Mouse (Mus musculus): Measurements from ENCODE around the gene Stxbp6. TPM values are rescaled to one million over a fixed set of nuclear protein-coding genes. Genes with fewer than 3 reads are reported as not detected.

The Stxbp6 gene
- polyA plus RNA-seq, 1 experiment from 2014 or later: 6.9 TPM

- Histone ChIP-seq H3K4me1 (ENCODE audit: control insufficient read depth, insufficient read depth, low read length) (peaks cover 13% of the 10 kb centered on the region), H3K27me3 (replicated peaks; ENCODE audit: control insufficient read depth, insufficient read depth, low read length) (no peaks in the 10 kb centered on the region), H3K4me2 (ENCODE audit: low read length) (no peak overlapping the region), H3K9me3 (replicated peaks; ENCODE audit: control insufficient read depth, low read length) (no peaks in the 10 kb centered on the region), H3K27ac (ENCODE audit: low read depth, low read length) (no peak overlapping the region), H3K9ac (ENCODE audit: low read length) (no peak overlapping the region), H3K4me3 (ENCODE audit: low read depth, low read length) (no peak overlapping the region), H3K36me3 (ENCODE audit: control insufficient read depth, insufficient read depth, low read length) (no peaks in the 10 kb centered on the region)
- ATAC-seq (no peak), DNase-seq (ENCODE audit: low spot score) (no peak)
- WGBS: 55% methylated on average over 1 of the region's 1 CpGs
Measured at GRCm38 (mm10) chr12:44835879-44836467, 238.5 kb downstream of the Stxbp6 start.

DNA sequence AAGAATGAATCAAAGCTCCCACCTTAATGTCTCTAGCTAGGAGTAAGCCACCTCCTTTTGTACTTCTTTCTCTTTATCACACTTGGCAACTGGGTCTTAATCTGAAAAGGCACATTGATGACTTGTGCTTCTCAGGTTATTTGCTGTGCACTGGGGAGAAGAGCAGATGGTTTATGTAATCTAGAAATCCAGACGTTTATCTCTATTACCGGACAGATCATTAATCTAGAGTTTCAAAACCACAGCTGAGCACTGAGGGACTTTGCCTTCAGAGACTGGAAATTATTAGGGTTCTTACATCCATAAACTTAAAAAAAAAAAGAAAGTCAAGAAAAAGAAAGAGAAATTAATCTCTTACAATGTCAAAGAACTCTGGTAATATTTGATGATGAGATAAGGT lies 262.6 kb downstream of the Stxbp6 start:
- Histone ChIP-seq H3K9ac (ENCODE audit: low read length) (no peak overlapping the region), H3K36me3 (ENCODE audit: control insufficient read depth, insufficient read depth, low read length) (no peaks in the 10 kb centered on the region), H3K4me2 (ENCODE audit: low read length) (no peak overlapping the region), H3K4me1 (ENCODE audit: control insufficient read depth, insufficient read depth, low read length) (no peaks in the 10 kb centered on the region), H3K9me3 (replicated peaks; ENCODE audit: control insufficient read depth, low read length) (no peaks in the 10 kb centered on the region), H3K27ac (ENCODE audit: low read depth, low read length) (no peak overlapping the region), H3K27me3 (replicated peaks; ENCODE audit: control insufficient read depth, insufficient read depth, low read length) (no peaks in the 10 kb centered on the region), H3K4me3 (ENCODE audit: low read depth, low read length) (no peak overlapping the region)
- ATAC-seq (no peak), DNase-seq (ENCODE audit: low spot score) (no peak)
- WGBS: 85% methylated on average over 2 of the region's 2 CpGs

GRCm38 (mm10) chr12:44804213-44804612 lies 270.3 kb downstream of the Stxbp6 start:
- Histone ChIP-seq H3K27ac (ENCODE audit: low read depth, low read length) (no peak overlapping the region), H3K27me3 (replicated peaks; ENCODE audit: control insufficient read depth, insufficient read depth, low read length) (no peaks in the 10 kb centered on the region), H3K4me2 (ENCODE audit: low read length) (no peak overlapping the region), H3K9me3 (replicated peaks; ENCODE audit: control insufficient read depth, low read length) (no peaks in the 10 kb centered on the region), H3K36me3 (ENCODE audit: control insufficient read depth, insufficient read depth, low read length) (no peaks in the 10 kb centered on the region), H3K9ac (ENCODE audit: low read length) (no peak overlapping the region), H3K4me3 (ENCODE audit: low read depth, low read length) (no peak overlapping the region), H3K4me1 (ENCODE audit: control insufficient read depth, insufficient read depth, low read length) (no peaks in the 10 kb centered on the region)
- DNase-seq (ENCODE audit: low spot score) (no peak), ATAC-seq (no peak)

Data from forebrain, embryonic 14.5 days (tissue).